Mouse (Mus musculus) testis, adult 2 months (tissue): Measurements from ENCODE around the gene Gfm1.

ENCODE experiments used
- CTCF ChIP-seq: fragments of 200-500 bp; IDR thresholded peaks from 2 replicates; pipeline ENCODE4 v1.5.1; 2012; ENCODE audit warnings: low read depth, mild to moderate bottlenecking, inconsistent platforms, low read length, moderate library complexity; ENCODE audit not compliant: control insufficient read depth, insufficient read depth, insufficient replicate concordance
- POLR2A ChIP-seq: fragments of 200-500 bp; IDR thresholded peaks from 2 replicates; pipeline ENCODE4 v1.6.1; 2012; ENCODE audit warnings: low read depth, mild to moderate bottlenecking, inconsistent platforms, low read length, moderate library complexity; ENCODE audit not compliant: control insufficient read depth

- TF ChIP-seq CTCF (no peak), POLR2A (no peak)
These were observed 94.9 kb downstream of the Gfm1 start for GRCm38 (mm10) chr3:67524768-67525167.
